Mouse (Mus musculus) hindbrain, embryonic 12.5 days (tissue): ENCODE measurements at regions not wholly inside any gene's neighbourhood (a gene's known extent, or its start where the extent isn't known, plus 50 kb on each side); places are given as distances from the start of the nearest gene placed in this dataset.

ENCODE experiments used
- ATAC-seq: fragments of 200-750 bp; cut with Nextera tagmentation; 2 replicates; pipeline ENCODE4 v1.8.0; 2017; ENCODE audit warnings: moderate TSS enrichment; ENCODE audit not compliant: low FRiP score
- H3K27ac ChIP-seq: fragments of 300-500 bp; sonication (generic); 2 replicates; pipeline ENCODE4 v1.5.1; 2016; ENCODE audit warnings: mild to moderate bottlenecking
- H3K27me3 ChIP-seq: fragments of 300-500 bp; sonication (generic); 2 replicates; pipeline ENCODE4 v1.6.1; 2016; ENCODE audit warnings: mild to moderate bottlenecking
- H3K36me3 ChIP-seq: fragments of 300-500 bp; sonication (generic); 2 replicates; pipeline ENCODE4 v1.6.1; 2016; ENCODE audit warnings: mild to moderate bottlenecking
- H3K4me1 ChIP-seq: fragments of 300-500 bp; sonication (generic); 2 replicates; pipeline ENCODE4 v1.6.1; 2016
- H3K4me2 ChIP-seq: fragments of 300-500 bp; sonication (generic); replicated peaks from 2 replicates; pipeline ENCODE4 v1.6.1; 2016; ENCODE audit warnings: mild to moderate bottlenecking
- H3K4me3 ChIP-seq: fragments of 300-500 bp; sonication (generic); 2 replicates; pipeline ENCODE4 v1.5.1; 2016; ENCODE audit warnings: mild to moderate bottlenecking
- H3K9ac ChIP-seq: fragments of 300-500 bp; sonication (generic); 2 replicates; pipeline ENCODE4 v1.6.1; 2016; ENCODE audit warnings: mild to moderate bottlenecking, moderate library complexity
- H3K9me3 ChIP-seq: fragments of 300-500 bp; sonication (generic); replicated peaks from 2 replicates; pipeline ENCODE4 v1.6.1; 2016; ENCODE audit warnings: mild to moderate bottlenecking
- WGBS: fragments of 180-500 bp; shearing (Covaris S2); methylation state at CpG from one replicate; pipeline ENCODE4 v1.1.7; 2016; 5-methylcytosine and 5-hydroxymethylcytosine counted together

- Histone ChIP-seq H3K4me2 (no peak overlapping the region), H3K27ac (no peak overlapping the region), H3K4me3 (no peak overlapping the region), H3K4me1 (no peaks in the 10 kb centered on the region), H3K9me3 (peaks cover 7% of the 10 kb centered on the region; the same call in 1 of the 2 replicates), H3K9ac (no peak overlapping the region), H3K27me3 (no peaks in the 10 kb centered on the region), H3K36me3 (no peaks in the 10 kb centered on the region)
- 84% methylated on average over 3 of the region's 3 CpGs for WGBS
- no peak for ATAC-seq
Measured at GRCm38 (mm10) chr7:114912109-114912508, 168.6 kb downstream of the Insc start.

GRCm38 (mm10) chr7:114922155-114922554 is 178.7 kb downstream of the Insc start:
- WGBS: 9% methylated on average over 3 of the region's 3 CpGs
- 0 out of 2 replicates have a peak, but pooled peaks cover 2% of the 10 kb centered on the region for H3K4me1 ChIP-seq
- 0 out of 2 replicates have a peak, but pooled peaks cover 2% of the 10 kb centered on the region for H3K27me3 ChIP-seq
- no peaks in the 10 kb centered on the region for H3K9me3 ChIP-seq
- H3K4me3 ChIP-seq: no peak overlapping the region
- no peaks in the 10 kb centered on the region for H3K36me3 ChIP-seq
- H3K27ac ChIP-seq: no peak overlapping the region
- no peak overlapping the region for H3K4me2 ChIP-seq
- H3K9ac ChIP-seq: no peak overlapping the region
- peak; percentile 78 for ATAC-seq

DNA sequence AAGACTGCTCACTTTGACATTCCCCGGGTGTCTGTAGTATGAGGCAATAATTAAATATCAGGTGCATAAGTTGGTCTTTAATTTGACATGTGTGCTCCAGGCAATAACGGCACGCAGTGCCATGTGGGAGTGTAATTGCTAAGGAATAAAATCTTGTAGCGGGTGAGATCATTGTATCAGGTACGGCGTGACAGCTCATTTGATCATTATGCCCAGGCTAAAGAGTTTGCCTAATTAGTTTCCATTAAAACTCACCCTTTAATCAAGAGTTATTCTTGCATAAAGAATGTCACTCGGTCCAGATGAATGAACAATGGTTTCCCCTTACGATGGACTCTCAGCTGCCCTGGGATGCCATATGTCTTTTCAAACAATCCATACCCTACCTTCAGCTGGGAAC is 190.4 kb downstream of the Insc start:
- no peak for ATAC-seq
- Histone ChIP-seq H3K4me3 (no peak overlapping the region), H3K4me2 (no peak overlapping the region), H3K36me3 (no peaks in the 10 kb centered on the region), H3K4me1 (no peaks in the 10 kb centered on the region), H3K9ac (no peak overlapping the region), H3K27ac (no peak overlapping the region), H3K27me3 (no peaks in the 10 kb centered on the region), H3K9me3 (no peaks in the 10 kb centered on the region)
- 64% methylated on average over 8 of the region's 8 CpGs for WGBS

DNA sequence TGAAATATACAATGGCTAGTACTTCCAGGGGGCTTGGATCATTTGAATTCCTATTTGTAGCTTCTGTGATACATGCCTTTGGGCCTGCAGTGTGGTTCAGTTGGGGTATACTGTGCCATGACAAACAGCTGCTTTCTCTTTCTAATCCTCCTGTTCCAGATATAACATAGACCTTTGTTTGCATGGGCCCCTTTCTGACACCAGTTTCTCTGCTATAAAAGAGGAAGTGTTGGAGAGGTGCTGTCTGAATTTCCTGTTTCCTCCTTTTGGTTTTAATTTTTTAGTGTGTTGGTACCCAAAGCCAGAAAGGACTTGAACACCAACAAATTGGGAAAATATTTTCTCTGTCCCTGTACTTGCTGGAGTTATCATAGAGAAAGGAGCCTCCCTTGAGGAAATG is 207.3 kb downstream of the Insc start:
- Histone ChIP-seq H3K4me2 (no peak overlapping the region), H3K27ac (no peak overlapping the region), H3K4me1 (no peaks in the 10 kb centered on the region), H3K4me3 (no peak overlapping the region), H3K27me3 (no peaks in the 10 kb centered on the region), H3K9ac (no peak overlapping the region), H3K36me3 (no peaks in the 10 kb centered on the region), H3K9me3 (no peaks in the 10 kb centered on the region)
- ATAC-seq: no peak

DNA sequence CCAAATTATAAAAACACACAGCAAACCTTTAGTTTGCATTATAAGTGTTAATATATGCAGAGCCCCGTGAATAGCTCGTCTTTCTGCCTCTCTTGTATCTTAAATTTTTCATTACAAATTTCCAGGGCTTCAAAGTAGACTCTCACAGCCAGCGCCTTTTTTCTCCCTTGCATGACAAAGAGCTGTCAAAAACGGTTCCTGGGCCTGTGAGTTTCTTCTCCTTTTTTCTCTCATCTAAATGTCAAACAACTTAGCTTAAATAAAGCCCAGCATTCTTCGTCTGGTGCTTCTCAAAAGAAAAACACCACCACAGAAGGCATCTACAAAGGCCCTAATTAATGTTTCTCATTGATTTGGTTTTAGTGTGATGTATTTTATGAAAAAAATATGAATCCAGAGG is 219.7 kb downstream of the Insc start:
- Histone ChIP-seq H3K36me3 (no peaks in the 10 kb centered on the region), H3K4me1 (no peaks in the 10 kb centered on the region), H3K4me2 (no peak overlapping the region), H3K27me3 (no peaks in the 10 kb centered on the region), H3K4me3 (no peak overlapping the region), H3K9me3 (no peaks in the 10 kb centered on the region), H3K9ac (no peak overlapping the region), H3K27ac (no peak overlapping the region)
- WGBS: 56% methylated on average over 5 of the region's 5 CpGs
- ATAC-seq: no peak

GRCm38 (mm10) chr7:114965923-114966322 is 222.4 kb downstream of the Insc start:
- WGBS: 47% methylated on average over 2 of the region's 2 CpGs
- Histone ChIP-seq H3K36me3 (no peaks in the 10 kb centered on the region), H3K4me3 (no peak overlapping the region), H3K9ac (no peak overlapping the region), H3K4me2 (no peak overlapping the region), H3K9me3 (no peaks in the 10 kb centered on the region), H3K27ac (no peak overlapping the region), H3K4me1 (no peaks in the 10 kb centered on the region), H3K27me3 (no peaks in the 10 kb centered on the region)
- ATAC-seq: no peak

- no peak overlapping the region for H3K4me3 ChIP-seq
- no peaks in the 10 kb centered on the region for H3K9me3 ChIP-seq
- H3K4me2 ChIP-seq: no peak overlapping the region
- no peak overlapping the region for H3K9ac ChIP-seq
- no peak overlapping the region for H3K27ac ChIP-seq
- no peaks in the 10 kb centered on the region for H3K27me3 ChIP-seq
- ATAC-seq: no peak
- H3K36me3 ChIP-seq: no peaks in the 10 kb centered on the region
- 65% methylated on average over 2 of the region's 2 CpGs for WGBS
- 0 out of 2 replicates have a peak, but pooled peaks cover 2% of the 10 kb centered on the region for H3K4me1 ChIP-seq
Measured at GRCm38 (mm10) chr7:114986481-114986880, 243.0 kb downstream of the Insc start.

- H3K4me2 ChIP-seq: no peak overlapping the region
- no peak for ATAC-seq
- H3K4me3 ChIP-seq: no peak overlapping the region
- no peak overlapping the region for H3K9ac ChIP-seq
- H3K4me1 ChIP-seq: 0 out of 2 replicates have a peak, but pooled peaks cover 2% of the 10 kb centered on the region
- no peaks in the 10 kb centered on the region for H3K9me3 ChIP-seq
- H3K27me3 ChIP-seq: no peaks in the 10 kb centered on the region
- WGBS: 53% methylated on average over 5 of the region's 5 CpGs
- H3K27ac ChIP-seq: no peak overlapping the region
- H3K36me3 ChIP-seq: no peaks in the 10 kb centered on the region
Measured at GRCm38 (mm10) chr7:114991255-114991654, 247.8 kb downstream of the Insc start.

DNA sequence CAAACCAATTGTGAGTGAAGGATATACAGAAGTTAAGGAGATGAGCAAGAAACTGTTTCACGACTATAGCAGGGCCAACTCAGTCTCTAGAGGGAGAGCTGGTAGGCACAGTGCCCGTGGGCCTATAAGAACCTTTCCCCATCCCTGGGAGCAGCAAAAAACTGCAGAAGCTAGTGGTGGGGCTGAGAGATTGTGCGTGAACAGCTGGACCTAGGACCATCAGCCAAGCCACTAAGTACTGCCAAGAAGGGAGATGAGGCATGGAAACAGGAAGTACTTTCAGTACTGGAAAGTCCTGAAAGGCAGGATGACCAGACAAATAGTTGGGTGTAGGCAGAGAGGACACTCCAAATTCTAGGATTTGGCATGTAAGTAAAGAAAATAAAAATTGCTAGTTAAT is 248.9 kb downstream of the Insc start:
- H3K27ac ChIP-seq: no peak overlapping the region
- no peaks in the 10 kb centered on the region for H3K36me3 ChIP-seq
- ATAC-seq: no peak
- no peak overlapping the region for H3K4me3 ChIP-seq
- no peak overlapping the region for H3K9ac ChIP-seq
- no peaks in the 10 kb centered on the region for H3K27me3 ChIP-seq
- no peak overlapping the region for H3K4me2 ChIP-seq
- H3K9me3 ChIP-seq: no peaks in the 10 kb centered on the region
- 0 out of 2 replicates have a peak, but pooled peaks cover 2% of the 10 kb centered on the region for H3K4me1 ChIP-seq
- WGBS: 97% methylated on average over 3 of the region's 3 CpGs

GRCm38 (mm10) chr7:115000796-115001524 is 257.5 kb downstream of the Insc start:
- H3K4me2 ChIP-seq: no peak overlapping the region
- H3K4me1 ChIP-seq: no peaks in the 10 kb centered on the region
- no peaks in the 10 kb centered on the region for H3K9me3 ChIP-seq
- H3K4me3 ChIP-seq: no peak overlapping the region
- H3K9ac ChIP-seq: no peak overlapping the region
- no peak overlapping the region for H3K27ac ChIP-seq
- WGBS: 88% methylated on average over 7 of the region's 7 CpGs
- H3K27me3 ChIP-seq: no peaks in the 10 kb centered on the region
- no peaks in the 10 kb centered on the region for H3K36me3 ChIP-seq
- no peak for ATAC-seq

DNA sequence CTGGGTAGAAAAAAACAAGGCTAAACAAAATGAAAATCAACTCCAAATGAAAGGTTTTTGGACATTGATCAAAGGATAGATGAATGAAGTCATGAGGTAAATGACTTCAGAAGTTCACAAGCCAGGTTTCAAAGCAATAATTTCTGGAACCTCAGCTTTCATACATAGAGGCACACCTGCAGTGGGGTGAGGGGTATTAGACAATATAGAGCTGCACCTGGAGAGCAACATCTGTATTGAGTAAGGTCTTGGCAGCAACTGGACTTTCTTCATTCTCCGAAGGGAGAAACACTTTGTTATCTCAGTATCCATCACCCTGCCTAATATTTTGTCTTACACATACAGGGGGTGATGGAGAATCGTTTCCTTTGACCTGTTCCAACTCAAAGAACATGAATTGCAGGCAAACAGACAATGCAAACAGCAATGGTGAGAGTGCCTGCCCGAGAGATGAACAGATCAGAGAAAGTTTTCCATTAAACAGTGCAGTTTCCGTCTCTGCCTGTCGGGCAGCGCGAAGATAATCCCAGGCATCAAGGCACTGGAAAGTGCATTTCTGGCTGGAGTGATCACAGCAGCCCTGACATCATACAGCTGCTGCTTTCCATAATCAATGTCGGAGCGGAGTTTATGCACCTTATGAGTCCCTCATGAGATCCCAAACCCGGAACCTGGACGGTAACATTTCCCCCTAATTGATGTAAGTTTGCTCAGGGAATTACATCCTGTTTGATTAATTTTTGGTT is 270.9 kb downstream of the Insc start:
- Histone ChIP-seq H3K4me2 (no peak overlapping the region), H3K9me3 (no peaks in the 10 kb centered on the region), H3K27ac (no peak overlapping the region), H3K27me3 (no peaks in the 10 kb centered on the region), H3K36me3 (no peaks in the 10 kb centered on the region), H3K4me3 (no peak overlapping the region), H3K9ac (no peak overlapping the region), H3K4me1 (0 out of 2 replicates have a peak, but pooled peaks cover 2% of the 10 kb centered on the region)
- 79% methylated on average over 11 of the region's 11 CpGs for WGBS
- ATAC-seq: no peak

- Histone ChIP-seq H3K4me3 (no peak overlapping the region), H3K9ac (no peak overlapping the region), H3K4me2 (no peak overlapping the region), H3K27ac (no peak overlapping the region), H3K9me3 (no peaks in the 10 kb centered on the region), H3K4me1 (no peaks in the 10 kb centered on the region), H3K36me3 (no peaks in the 10 kb centered on the region), H3K27me3 (no peaks in the 10 kb centered on the region)
- no peak for ATAC-seq
- WGBS: 81% methylated on average over 4 of the region's 4 CpGs
Measured at GRCm38 (mm10) chr7:115019369-115019958, 276.0 kb downstream of the Insc start.
